Mouse (Mus musculus): ENCODE measurements around the gene Ncr1.
"Not testable (repeated sequence)": the region's sequence is repeated elsewhere in the genome, so short reads cannot be mapped to it uniquely, and the experiment has no call there.

Ncr1 gene

GRCm38 (mm10) chr7:4337509-4337908, at the start of gene Ncr1:
Gene Ncr1, plus strand, starts transcription at chr7:4337724.
- no peak for DNase-seq (ENCODE audit: low spot score in 2 of 2)

GRCm38 (mm10) chr7:4292638-4293037, 44.9 kb upstream of the Ncr1 start:
- no peak for DNase-seq (ENCODE audit: low spot score in 2 of 2)

GRCm38 (mm10) chr7:4297189-4297588, 40.3 kb upstream of the Ncr1 start:
- no peak for DNase-seq (ENCODE audit: low spot score in 2 of 2)

GRCm38 (mm10) chr7:4300166-4300565, 37.4 kb upstream of the Ncr1 start:
- no peak for DNase-seq (ENCODE audit: low spot score in 2 of 2)

GRCm38 (mm10) chr7:4303457-4303856, 34.1 kb upstream of the Ncr1 start:
- no peak for DNase-seq (ENCODE audit: low spot score in 2 of 2)

GRCm38 (mm10) chr7:4313109-4313508, 24.4 kb upstream of the Ncr1 start:
- not testable (repeated sequence) for DNase-seq (ENCODE audit: low spot score in 2 of 2)

- DNase-seq (ENCODE audit: low spot score in 2 of 2) = not testable (repeated sequence)
Measured at GRCm38 (mm10) chr7:4313531-4313930, 24.0 kb upstream of the Ncr1 start.

- no peak for DNase-seq (ENCODE audit: low spot score in 2 of 2)
Measured at GRCm38 (mm10) chr7:4323301-4323700, 14.2 kb upstream of the Ncr1 start.

GRCm38 (mm10) chr7:4373521-4373920, 36.0 kb downstream of the Ncr1 start:
- no peak for DNase-seq (ENCODE audit: low spot score in 2 of 2)

All from urinary bladder, adult 18-20 months (tissue).